Mouse (Mus musculus): ENCODE measurements around the gene Defb33.

The Defb33 gene

DNA sequence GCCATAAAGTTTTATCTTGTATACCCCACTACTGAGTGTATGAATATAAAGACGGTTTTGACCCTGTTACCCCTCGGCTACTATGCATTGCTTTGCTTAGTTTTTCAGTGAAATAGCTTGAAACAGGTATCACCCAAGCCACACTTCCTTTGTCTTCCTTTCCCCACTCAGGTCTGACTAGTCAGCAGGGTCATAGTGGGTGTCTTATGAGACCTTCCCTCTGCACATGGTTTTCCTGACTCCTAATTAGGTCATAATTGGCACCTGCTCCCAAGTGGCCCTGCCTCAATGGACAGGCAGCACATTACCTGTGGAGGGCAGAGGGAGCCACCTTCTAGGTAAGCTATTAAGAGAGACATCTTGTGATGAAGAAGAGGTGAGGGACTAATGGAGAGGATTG, at the start of gene Defb33:
Defb33 (plus strand) TSS at position 301 of the 400 bp plus-strand sequence.
- DNase-seq (ENCODE audit: low read depth): no peak

GRCm38 (mm10) chr8:20874608-20875007, 17.9 kb upstream of the Defb33 start:
- no peak for DNase-seq (ENCODE audit: low read depth)

DNA sequence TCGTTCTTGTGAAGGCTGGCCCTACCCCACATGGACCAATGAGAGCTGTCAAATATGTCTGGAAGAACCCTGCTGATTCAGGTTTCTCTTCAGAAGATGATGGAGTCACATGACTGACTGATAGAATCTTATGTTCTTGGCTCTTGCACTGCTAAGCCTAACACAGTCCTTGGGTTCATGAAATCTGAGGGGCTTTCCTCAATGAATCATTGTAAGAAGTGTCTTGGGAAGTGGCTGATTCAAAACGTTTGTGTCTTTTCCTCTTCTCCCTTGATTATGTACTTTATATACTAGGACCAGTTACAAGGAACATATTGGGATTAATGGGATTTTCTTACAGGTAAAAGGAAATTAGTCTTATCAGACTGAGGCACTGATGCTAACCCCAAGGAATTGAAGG, 10.1 kb downstream of the Defb33 start, which contains the start of gene Gm15056:
Gm15056 (minus strand) TSS at position 101 of the 400 bp plus-strand sequence.
- no peak for DNase-seq (ENCODE audit: low read depth)

DNA sequence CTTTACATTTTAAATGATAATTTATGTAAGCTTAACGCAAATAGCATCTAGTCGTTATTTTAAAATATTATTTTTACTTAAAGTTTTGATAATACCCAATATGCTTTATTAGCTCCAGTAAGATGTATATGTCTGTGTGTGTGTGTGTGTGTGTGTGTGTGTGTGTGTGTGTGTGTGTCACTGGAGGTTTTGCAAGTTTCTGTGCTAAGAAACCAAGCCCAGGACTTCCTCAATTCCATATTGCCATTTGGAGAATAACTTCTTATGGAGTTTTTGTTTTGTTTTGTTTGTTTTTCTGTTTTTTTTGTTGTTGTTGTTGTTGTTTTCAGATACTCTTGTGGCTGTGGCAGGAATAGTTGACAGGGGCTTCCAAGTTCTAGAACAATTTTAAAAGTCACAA, 14.7 kb downstream of the Defb33 start:
- no peak for DNase-seq (ENCODE audit: low read depth)

DNA sequence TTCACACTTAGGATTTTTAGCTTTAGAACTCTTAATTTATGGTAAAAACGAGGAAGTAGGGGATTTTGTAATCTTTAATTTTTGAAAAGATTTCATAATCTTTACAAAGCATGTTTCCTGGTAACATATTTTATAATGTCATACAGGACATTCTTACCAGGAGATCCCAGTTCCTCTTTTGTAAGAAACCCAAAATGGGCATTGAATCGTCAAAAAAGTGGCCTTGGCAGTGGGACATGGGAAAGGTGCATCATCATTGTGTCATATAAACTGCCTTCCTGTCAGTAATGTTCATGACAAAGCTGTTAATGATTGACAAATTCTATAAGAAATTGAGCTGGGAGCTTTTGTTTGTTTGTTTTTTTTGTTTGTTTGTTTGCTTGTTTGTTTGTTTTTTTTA, 15.8 kb downstream of the Defb33 start:
- DNase-seq (ENCODE audit: low read depth): no peak

DNA sequence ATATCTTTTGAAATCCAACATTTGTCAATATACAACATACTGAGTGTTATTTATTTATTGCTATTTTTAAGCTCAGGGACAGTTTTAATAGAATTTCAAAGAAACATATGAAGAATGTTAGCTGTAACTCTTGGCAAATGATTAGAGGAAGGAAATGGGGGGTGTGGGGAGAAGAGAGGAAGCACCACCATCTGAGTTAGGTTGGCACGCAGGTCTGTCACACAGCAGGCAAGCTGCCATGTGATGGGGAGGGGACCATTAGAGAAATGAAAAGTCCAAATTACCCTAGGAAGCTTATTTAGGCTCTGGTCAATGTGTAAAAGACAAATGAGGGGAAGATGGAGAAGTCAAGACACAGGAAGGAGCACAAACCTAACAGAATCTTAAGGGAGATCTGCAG, 19.8 kb downstream of the Defb33 start:
- DNase-seq (ENCODE audit: low read depth): no peak

- DNase-seq (ENCODE audit: low read depth): no peak
These were observed 29.5 kb downstream of the Defb33 start, which contains the start of gene Gm6040 for GRCm38 (mm10) chr8:20921971-20922370. TSS of gene Gm6040 (minus strand) at chr8:20922071.

DNA sequence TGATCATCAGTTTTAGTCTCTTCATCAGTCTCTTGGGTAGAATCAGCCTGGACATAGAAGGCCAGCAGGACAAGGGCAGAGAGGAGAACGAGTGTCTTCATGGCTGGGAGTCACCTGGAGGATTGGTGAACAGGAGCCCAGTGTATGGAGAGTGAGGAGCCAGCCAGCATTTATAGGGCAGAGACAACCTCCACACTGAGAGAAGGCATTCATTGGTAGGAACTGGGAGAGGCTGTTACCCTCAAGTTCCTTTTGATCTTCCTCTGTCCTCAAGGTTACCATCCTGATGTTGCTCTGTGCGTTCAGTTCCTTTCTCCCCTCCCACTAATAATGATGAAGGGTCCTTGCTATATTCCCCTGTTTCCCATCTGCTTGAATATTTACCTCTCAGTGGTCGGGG, 52.1 kb downstream of the Defb33 start, which contains the start of gene AY761185:
AY761185 (minus strand) TSS at position 101 of the 400 bp plus-strand sequence.
- no peak for DNase-seq (ENCODE audit: low read depth)

Measured in induced T-regulatory cell, adult 2 months (primary cell).